Mouse (Mus musculus): ENCODE results near the gene Rps6kb2.

The Rps6kb2 gene

DNA sequence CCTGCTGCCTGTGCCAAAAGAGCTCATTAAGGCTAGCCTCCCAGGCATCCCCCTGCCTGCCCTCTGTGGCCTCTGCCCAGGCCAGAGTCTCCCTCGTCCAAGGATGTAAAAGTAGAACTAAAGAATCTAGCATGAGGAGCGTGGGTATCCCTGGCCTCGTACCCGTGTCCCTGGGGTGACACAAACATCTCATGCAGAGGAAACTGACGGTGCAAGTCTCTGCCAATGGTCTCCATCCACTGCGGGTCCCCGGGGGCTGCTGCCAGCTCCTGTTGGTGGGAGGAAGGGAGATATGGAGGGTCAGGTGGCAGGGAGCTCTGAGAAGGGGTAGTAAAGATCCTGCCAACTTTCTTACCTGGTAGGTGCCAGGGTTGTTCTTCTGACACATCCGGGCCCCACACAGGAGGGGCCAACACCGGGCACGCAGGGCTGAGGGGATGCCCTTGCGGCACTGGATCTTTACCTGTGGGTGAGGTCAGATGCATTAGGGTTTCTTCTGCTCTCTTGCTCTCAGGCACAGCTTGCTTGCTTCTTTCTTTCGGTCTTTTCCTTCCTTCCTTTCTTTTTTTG, 26.0 kb upstream of the Rps6kb2 start:
- DNase-seq (ENCODE audit: low spot score): no peak

DNA sequence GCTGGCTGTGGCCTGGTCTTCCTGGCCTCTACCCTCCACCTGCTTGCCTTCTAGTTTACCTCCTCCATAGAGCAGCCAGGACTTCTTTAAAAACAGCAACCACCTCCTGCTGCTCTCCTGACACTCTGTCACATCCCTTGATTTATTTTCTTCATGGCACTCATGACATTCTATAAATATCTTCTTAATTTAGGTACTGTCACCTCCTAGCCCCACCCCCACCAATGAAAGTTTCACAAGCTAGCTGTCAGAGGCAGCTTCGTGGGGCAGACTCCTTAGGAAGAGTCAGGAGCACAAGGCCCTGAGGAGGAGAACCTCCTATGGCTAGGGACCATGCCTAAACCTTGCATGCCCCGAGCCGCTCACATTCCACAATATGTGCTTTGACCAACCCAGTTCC, 24.1 kb upstream of the Rps6kb2 start:
- no peak for DNase-seq (ENCODE audit: low spot score)

DNA sequence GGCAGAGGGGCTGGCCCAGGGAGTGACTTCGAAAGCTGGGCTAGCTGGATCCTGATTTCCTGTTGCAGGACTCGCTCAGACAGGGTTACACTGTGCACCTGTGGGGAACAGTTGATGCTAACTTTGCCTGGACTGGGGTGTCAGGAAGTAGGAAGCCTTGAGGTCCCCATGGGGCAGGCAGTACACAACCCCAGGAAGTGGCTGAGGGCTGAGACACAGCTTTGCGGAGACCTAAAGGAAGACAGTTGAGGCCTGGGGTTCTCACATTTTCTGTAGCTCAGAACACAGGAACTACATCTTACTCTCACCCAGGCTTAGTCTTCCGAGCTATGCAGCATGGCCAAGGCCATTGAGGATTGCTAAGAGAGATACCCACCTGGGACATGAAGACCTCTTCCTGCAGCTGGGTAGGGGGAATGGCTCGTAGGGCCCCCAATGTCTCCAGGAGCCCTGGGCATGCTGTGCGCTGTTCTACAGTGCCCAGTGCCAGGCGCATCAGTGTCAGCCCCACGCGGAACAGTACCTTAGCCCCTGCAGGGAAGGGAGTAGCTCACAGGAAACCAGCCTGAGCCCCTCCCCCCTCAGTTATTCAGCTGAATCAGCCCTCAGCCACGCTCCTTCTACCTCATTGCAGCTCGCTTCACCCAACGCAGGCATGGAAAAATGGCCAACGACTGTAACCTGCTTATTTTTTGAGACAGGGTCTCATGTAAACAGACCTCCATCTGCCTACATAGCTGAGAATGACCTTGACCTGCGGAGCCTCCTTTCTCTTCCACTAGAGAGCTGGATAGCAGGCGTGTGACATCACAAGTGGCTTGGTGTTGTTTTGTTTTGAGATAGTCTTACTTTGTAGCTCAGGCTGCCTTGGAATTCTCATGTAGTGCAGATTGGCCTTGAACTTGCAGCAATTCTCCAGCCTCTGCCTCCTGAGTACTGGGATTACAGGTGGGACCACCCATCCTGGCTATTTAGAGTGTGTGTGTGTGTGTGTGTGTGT, 22.1 kb upstream of the Rps6kb2 start:
- no peak for DNase-seq (ENCODE audit: low spot score)

DNA sequence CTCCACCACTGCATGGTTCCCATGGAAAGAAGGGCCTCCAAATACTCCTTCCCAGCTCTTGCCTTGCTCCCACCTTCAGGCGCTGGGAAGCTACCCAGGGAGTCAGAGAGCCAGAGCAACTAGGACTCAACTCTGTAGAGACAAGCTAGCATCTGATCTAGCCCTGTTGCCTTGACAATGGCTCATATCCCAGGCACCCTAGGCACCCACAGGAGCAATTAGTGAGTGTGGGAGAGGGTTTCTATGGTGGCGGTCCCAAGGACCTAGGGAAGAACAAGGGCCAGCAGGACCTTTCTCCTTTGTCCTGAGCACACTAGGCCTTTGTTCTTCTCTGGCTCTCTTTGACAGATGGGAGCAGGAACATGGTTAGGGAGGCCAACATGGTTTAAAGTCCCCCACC, 20.5 kb upstream of the Rps6kb2 start:
- DNase-seq (ENCODE audit: low spot score): no peak

DNA sequence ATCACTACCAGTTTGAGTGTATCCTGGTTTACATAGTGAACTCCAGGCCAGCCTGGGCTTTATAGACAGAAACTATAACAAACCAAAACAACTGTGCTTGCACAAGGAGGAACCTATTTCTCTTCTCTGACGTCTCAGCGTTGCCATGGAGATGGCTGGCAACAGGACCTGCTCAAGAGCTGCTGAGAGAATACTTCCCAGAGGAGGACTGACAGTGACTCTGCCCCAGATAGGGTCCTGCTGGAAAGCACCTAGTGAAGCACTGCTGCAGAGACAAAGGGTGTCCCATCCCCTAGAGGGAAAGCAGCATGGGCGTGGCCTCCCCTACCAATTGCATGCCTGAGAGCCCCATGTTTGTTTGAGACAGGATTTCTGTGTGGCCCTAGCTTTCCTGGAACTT, 18.7 kb upstream of the Rps6kb2 start:
- no peak for DNase-seq (ENCODE audit: low spot score)

DNA sequence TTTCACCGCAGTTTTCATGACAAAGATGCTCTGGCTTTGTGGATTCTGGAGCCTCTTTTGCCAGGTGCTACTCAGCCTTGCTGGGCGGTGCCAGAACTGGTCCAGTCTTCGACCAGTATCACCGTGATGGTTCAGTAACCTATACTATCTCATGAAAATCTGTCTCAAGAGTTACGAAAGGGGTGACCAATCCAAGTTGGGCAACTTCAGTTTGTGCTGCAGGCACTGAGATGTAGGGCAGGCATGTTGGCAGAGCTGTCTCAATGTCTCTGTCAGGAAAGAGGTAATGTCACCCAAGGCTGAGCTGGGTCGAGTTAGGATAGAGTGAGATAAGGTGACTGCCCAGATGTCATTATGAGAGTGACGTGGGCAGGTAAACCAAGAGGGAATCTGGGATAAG, 17.3 kb upstream of the Rps6kb2 start:
- DNase-seq (ENCODE audit: low spot score): no peak

DNA sequence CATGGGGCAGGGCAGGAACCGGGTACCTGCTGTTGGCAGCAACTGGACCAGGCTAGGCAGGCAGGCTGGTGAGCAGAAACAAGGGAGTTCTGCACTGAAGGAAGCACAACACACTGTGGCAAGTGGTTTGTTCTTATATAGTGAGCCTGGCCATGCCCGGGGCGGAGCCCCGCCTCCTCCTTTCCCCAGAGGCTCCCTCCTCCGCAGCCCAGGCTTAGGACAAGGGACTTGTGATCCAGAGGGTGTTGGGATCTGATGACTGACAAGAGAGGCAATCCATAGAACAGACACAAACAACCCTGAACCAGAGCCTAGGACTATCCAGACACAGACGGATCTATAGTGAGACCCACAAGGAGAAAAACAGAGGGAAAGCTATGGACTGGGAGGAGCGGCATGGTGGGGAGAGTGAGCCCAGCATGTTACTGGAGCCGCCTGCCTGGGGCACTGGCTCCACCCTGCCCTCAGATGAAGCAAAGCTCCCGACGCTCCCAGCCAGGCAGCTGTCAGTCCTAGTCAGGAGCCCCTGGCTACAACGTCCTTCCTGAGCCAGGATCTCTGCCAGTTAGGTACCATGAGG, 12.3 kb upstream of the Rps6kb2 start, which contains the start of gene Carns1:
Gene Carns1, minus strand, starts transcription at position 112 of the 580 bp plus-strand sequence.
- DNase-seq (ENCODE audit: low spot score): peak; percentile 51

DNA sequence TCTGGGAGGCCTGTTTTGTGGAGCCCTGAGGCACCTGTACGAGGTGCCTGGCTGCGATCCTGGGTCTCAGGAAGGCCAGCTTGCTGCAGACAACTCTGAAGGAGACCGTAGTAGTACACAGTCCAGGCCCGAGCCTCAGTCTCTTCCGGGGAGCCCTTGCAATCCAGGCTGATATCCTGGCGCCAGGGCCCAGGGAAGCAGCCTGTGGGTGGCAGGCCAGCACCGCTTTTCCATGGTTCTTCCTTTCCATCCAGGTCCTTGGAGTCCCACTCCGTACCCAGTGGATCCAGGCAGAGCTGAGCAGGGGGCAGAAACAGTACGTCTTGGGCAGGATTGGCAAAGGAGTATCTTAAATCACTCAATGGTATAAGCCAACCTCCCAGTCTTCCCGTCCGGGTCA, 9.8 kb upstream of the Rps6kb2 start:
- peak; percentile 18 for DNase-seq (ENCODE audit: low spot score)

DNA sequence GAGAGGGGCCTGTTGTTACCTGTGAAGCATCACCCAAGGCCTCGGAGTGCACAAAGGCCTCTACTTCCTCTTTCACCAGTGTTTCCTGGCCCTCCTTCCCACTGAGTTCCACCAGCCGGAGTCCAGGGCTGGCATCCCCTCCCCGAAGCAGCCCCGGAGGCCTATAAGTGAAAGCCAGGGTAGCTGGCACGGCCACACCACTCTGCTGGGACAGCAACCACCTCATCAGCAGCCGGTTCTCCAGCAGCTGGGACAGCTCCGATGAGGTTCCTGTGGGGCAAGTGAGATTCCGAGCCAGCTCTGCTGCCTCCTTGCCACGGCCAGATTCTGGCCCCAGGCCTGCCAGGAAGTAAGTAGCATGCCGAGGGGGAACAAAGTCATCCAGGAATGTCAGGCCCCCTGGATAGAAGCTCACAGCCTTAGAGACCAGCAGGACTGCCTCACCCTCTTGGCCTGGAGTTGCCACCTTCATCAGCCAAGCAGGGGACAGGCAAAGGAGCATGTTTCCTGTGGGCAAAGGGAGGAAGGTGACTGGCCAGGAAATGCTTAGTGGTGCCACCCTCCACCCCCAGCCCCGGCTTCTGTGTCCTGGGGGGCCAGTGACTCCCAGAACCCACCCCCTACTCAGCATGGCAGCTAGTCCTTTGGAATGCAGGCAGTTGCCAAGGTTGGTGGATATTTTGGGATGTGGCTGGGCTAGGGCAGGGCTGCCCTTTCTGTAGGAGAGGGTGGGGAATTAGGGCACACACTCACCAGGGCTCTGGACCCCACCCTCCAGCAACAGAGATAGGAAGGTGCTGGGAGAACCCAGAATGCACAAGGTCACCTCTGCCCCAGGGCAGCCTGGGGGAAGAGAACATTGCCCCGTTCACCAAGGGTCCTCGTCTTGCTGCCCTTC, 8.5 kb upstream of the Rps6kb2 start:
- DNase-seq (ENCODE audit: low spot score): peak; percentile 7

DNA sequence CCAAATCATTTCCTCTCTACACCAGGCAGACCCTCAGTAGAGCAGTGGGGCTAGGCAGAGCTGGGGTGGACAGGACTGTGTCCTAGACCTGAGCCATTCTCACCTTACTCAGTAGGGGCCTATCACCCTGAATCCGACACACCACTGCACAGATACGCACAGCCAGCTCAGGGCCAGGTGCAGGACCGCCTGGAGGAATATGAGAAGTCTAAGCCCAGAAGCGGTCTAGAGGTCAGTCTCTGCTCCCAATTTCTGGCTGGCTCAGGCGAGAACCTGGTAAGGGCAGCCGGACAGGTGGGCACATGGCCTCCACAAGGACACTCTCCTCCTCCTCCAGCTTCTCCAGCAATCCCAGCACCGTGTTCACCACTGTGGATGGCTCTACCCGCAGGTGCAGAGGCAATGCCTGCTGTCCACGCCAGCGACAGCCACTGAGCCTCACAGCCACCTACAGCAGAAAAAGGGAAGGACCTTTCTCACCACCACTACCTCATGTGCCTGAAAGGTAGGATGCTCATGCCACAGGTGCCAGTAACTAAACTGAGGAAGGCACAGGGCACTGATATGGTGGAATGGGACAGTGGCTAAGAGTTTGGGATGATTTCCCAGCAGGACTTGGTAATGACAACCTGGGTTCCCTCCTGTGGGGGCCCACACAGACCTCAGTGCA, 7.7 kb upstream of the Rps6kb2 start:
- DNase-seq (ENCODE audit: low spot score): no peak

DNA sequence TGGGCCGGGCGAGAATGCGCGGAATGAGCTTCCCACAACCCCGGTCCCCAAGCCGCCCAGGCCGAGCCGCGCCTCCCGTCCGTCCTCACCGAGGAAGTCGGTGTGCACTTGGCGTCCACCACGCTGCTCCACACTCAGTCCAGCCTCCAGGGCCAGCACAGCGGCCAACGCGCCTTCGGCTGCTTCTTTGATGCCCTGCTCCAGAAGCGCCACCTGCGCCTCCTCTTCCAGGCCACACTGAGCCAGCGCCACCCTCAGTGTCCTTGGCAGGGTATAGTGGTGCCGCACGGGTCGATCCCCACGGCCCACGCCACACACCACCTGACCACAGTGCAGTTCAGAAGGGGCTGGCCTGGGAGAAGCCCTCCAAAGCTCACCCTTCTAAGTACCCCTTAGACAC, 6.7 kb upstream of the Rps6kb2 start:
- DNase-seq (ENCODE audit: low spot score): no peak

DNA sequence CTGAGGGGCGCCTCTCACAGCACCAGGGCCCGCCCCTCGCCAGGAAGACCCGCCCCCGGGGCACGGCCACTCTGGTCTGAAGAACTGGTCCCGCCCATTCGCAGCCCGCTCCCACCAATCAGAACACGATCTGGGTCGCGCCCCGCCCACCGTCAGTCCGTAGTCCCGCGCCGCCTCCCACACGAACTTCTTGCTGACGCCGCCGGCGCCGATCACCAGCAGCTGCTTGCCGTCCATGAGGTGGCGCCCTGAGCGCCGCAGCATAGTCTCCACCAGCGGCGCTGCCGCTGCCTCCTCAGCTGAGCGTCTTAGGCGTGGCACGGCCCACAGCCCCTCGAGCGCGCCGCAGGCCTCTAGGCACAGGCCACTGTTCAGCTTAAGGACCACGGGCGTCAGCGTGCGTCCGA, 6.2 kb upstream of the Rps6kb2 start:
- peak; percentile 99 for DNase-seq (ENCODE audit: low spot score)

DNA sequence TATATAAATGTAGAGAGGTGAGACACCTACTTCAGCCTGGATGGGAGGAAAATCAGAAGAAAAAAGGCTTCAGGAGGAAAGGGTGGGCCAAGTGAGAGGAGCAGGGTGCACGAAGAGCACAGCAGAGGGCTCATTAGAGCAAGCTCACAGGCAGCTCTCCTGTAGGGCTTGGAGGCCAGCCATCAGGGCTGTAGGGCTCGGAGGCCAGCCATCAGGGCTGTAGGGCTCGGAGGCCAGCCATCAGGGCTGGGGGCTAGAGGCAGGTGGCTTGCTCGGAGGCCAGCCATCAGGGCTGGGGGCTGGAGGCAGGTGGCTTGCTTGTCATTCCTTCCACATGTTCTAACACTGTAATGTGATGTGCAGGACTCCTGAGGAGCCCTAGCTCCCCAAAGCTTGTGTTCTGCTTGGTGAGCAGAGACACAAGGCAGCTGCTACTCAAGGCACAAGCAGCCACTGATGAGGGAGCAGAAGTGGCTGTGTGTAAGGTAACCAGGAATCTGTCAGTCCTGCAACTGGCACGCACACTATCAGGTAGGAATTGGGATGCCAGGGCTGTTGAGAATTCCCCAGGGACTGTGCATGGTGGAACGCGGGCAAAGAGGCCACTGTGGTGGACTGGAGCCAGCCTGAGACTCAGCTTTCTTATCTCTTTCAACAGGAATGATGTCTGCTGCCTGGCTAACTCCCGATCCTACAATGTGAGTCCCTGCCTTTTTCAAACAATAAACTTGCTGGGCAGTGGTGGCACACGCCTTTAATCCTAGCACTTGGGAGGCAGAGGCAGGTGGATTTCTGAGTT, 3.7 kb upstream of the Rps6kb2 start:
- no peak for DNase-seq (ENCODE audit: low spot score)

DNA sequence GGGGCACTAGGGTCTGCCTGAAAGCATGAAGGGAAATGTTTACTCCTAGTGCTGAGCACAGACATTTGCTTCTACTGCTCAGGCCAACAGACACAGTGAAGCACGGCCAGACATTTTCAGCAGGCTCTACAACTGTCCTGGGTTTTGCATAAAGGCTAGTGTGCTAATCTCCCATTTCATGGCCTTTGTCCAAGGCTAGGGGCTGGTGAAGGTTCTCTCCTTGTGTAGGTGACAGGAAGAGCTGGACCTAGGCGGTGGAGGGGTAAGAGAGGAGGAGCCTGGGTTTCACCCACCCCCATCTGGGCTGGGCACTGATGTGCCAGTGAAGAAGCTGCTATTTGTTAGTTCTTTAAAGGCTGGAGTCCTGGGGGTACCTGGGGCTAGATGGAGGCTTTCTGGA, 1.6 kb upstream of the Rps6kb2 start:
- DNase-seq (ENCODE audit: low spot score): no peak

DNA sequence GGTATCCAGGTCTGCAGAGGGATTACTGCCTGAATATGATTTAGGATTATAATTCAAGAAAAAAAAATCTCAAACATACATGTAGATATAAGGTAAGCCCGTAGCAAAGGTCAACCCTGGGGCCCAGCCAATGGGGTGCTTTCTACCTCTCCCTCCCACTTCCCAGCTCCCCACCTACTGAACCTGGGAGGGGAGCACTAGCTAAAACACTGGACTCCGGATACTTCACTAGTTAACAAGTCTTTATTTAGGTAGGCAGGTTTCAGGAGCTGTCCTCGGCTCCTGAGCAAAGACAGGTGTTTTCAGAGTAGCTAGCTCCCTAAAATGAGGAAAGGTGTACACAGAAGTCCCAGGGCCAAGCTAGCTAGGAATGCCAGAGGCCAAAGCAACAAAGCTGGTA, 946 bp upstream of the Rps6kb2 start:
- no peak for DNase-seq (ENCODE audit: low spot score)

DNA sequence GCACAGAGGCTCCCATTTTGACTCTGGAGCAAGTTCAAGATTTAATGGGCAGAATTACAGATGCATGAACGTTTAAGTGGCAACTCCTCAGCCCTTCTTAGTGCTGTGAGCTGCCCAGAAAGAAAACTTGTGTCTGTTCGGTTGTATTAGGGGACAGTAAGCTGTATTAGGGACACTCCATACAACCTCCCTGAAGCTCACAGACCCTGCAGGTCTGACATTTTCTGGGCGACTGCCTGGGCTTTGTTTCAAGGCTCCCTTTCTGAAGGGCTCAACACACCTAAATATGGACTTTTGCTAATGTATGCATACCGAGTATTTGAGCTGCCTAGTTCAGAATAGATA, 361 bp upstream of the Rps6kb2 start:
- no peak for DNase-seq (ENCODE audit: low spot score)

DNA sequence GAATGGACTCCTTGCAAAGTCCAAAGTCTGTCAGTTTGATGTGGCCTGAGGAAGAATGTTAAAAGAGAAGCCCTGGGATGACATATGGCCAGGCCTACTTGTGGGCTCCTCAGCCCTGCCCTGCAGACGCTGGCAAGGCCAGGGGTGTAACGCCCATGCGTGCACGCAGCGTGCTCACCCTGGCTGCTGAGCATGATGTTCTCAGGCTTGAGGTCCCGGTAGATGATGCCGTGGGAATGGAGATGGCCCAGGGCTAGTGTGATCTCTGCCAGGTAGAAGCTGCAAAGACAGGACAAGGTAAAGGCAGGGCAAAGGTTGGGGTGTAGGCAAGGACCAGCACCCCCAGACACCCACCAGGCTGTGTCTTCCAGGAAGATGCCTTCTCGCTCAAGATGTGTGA, 4.1 kb downstream of the Rps6kb2 start:
- DNase-seq (ENCODE audit: low spot score): no peak

DNA sequence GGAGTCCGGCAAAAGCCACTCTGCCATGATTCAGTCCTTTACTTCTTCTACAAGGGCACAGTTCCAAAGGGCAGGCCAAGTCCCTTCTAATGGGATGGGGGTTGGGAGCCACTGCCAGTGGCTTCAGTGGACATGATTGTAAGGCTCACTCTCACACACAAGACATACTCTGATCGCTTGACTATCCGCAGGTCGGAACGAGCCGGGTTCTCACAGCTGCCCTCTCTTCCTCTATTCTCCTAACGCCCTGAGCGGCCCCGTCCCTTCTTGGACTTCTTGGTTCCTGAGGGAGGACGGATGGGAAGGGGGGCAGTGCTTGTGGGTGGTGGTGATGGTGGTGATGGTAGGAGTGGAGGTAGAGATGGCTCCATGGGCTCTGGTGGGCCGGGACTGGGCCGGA, 6.4 kb downstream of the Rps6kb2 start:
- peak; percentile 3 for DNase-seq (ENCODE audit: low spot score)

DNA sequence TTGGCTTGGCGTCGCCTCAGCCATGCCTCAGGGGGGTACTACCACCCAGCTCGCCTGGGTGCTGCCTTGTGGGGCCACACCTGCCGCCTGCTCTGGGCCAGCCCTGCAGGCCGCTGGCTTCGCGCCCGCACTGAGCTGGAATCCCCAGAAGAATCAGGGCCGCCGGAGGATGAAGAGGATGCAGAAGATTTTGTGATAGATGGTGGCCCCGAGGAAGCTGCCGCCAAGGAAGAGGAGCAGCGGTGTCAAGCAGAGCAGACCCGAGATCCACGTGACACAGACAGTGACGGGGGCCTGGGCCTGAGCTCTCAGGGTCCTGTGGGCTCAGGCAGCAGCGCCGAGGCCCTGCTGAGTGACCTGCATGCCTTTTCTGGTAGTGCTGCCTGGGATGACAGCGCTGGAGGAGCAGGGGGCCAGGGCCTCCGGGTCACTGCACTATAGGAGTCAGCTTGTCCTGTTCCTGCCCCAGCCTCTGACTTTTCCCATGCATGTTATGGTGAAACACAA, 7.0 kb downstream of the Rps6kb2 start:
- DNase-seq (ENCODE audit: low spot score): peak; percentile 5

DNA sequence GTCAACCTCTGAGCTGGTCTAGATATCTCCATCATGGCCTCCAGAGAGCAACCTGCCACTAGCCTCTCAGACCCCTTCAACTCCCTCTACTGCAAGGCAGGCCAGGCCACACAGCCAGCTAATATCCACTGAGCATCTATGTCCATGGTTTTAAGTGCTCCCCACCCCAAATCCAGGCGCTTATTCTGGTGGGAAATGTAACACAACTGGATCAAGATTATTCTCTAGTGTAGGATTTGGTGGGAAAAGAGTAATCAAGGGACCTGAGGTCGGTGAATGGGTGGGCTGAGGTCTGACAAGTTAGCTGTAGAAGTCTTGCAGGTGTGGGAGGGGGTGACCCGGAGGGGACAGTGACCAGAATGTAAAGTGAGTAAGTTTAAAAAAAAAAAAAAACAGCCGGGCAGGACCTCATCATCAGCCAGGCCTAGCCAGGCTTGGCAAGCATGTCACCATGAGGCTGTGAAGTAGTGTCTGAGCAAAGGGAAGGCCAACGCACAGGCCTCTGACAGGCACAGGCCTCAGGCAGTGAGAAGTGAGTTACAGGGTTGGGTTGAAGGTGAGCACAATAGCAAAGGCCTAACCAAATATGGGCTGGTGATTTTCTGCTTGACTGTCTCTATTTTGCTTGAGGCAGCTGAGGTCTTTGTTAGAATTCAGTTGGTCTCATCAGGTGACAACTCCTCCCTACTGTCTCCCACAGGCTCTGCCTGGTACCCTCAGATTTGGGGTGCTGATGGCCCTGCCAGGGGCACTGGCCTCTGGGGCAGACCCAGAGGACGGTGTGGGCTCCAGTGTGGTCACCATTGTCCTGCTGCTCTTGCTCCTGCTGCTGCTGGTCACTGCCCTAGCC, 7.7 kb downstream of the Rps6kb2 start:
- peak; percentile 5 for DNase-seq (ENCODE audit: low spot score)
